Mouse (Mus musculus) G1E (cell line): ENCODE measurements at regions not wholly inside any gene's neighbourhood (a gene's known extent, or its start where the extent isn't known, plus 50 kb on each side); places are given as distances from the start of the nearest gene placed in this dataset.

Experiments
- CTCF ChIP-seq: IDR thresholded peaks from 2 replicates; pipeline ENCODE4 v1.5.1; 2012; ENCODE audit warnings: low read depth, low read length, inconsistent platforms, mixed read lengths
- GATA1 ChIP-seq: IDR thresholded peaks from 2 replicates; pipeline ENCODE4 v1.6.1; 2012; ENCODE audit warnings: borderline replicate concordance, low read length, inconsistent platforms, mixed read lengths
- GATA2 ChIP-seq: IDR thresholded peaks from 2 replicates; pipeline ENCODE4 v1.6.1; 2012; ENCODE audit warnings: low read depth, low read length, inconsistent platforms, borderline replicate concordance
- TAL1 ChIP-seq: conservative IDR thresholded peaks from 2 replicates; pipeline ENCODE4 v1.6.1; 2012; ENCODE audit warnings: low read depth, low read length, inconsistent platforms, mixed read lengths

DNA sequence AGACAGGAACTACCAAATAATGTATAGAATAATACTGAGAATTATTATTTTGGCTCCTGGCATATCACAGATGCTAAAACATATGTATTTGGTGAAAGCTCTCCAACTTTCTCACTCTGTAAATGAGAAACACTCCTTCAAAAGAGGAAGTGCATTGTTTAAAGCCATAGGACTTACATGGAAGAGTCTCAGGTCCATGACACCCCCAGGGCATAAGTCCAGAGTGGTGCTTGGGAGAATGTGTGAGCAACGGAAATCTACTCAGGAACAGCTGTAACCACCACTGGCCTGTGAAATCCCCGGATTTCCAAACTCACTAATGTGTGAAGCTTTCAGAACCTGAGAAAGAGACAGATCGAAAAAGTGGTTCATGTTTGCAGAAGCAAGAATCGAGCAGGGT is 445.1 kb downstream of the Prdm2 start:
- no peak for TF ChIP-seq CTCF
- no peak for TF ChIP-seq GATA2
- TF ChIP-seq TAL1: no peak
- no peak for TF ChIP-seq GATA1
